Mouse (Mus musculus) left cerebral cortex, postnatal 25 days (tissue): ENCODE measurements around the gene Tubgcp2. TPM values are rescaled to one million over a fixed set of nuclear protein-coding genes. Genes with fewer than 3 reads are reported as not detected.

Source experiments
- DNase-seq, 2 experiments: peaks; one replicate each; pipeline ENCODE4 v3.0.0; 2022; ENCODE audit warnings: low spot score in 2 of 2, mixed read lengths in 1 of 2
- intact Hi-C: fragments of 180-260 bp; cut with DNase I; formaldehyde crosslinking; loops from one replicate; pipeline ENCODE4 v1.15.1; 2025
- microRNA-seq, 2 experiments: library from miRNA; unstranded; fragments of <30 nt; microRNA quantifications; one replicate each; pipeline ENCODE4 v1.2.0; 2022
- total RNA-seq, 2 experiments: library from RNA; stranded (reverse); gene quantifications; 2 replicates each; pipeline ENCODE4 v1.2.3; 2021

Tubgcp2 gene
- total RNA-seq, 2 experiments from 2014 or later: 32.8 to 35.3 TPM

- intact Hi-C loops: no loop called here
- DNase-seq: no peak
Observed at GRCm38 (mm10) chr7:139957958-139958357, 78.5 kb downstream of the Tubgcp2 start.

GRCm38 (mm10) chr7:139957437-139957836 is 79.0 kb downstream of the Tubgcp2 start:
- no peak for DNase-seq
- intact Hi-C loops: no loop called here

GRCm38 (mm10) chr7:139956658-139957057 is 79.8 kb downstream of the Tubgcp2 start:
- intact Hi-C loops: no loop called here
- no peak for DNase-seq

GRCm38 (mm10) chr7:139955505-139955904 is 81.0 kb downstream of the Tubgcp2 start:
- no peak for DNase-seq
- intact Hi-C loops: no loop called here

GRCm38 (mm10) chr7:139951991-139952633 is 84.4 kb downstream of the Tubgcp2 start:
- intact Hi-C loops: no loop called here
- DNase-seq: no peak

- intact Hi-C loops: no loop called here
- DNase-seq: no peak
Observed at GRCm38 (mm10) chr7:139951079-139951478, 85.4 kb downstream of the Tubgcp2 start.

GRCm38 (mm10) chr7:139950283-139950971 is 86.0 kb downstream of the Tubgcp2 start:
- intact Hi-C loops: no loop called here
- DNase-seq: no peak

GRCm38 (mm10) chr7:139949893-139950282 is 86.6 kb downstream of the Tubgcp2 start:
- intact Hi-C loops: no loop called here

GRCm38 (mm10) chr7:139946032-139946431 is 90.4 kb downstream of the Tubgcp2 start:
- intact Hi-C loops: no loop called here
- DNase-seq: no peak

More at GRCm38 (mm10) chr7:139949893-139950282, 86.6 kb downstream of the Tubgcp2 start:
- DNase-seq: no peak

Small RNAs within 50 kb of the gene (microRNA-seq; reads per million reads assigned to microRNA genes)
- gene Mir202 (1.5 to 2.0 reads per million in 2 experiments), gene Mir7062 (1.7 reads per million in 2 experiments), gene mmu-mir-7686 (0 reads per million in 2 experiments)

Other genes with a start within 250 kb of the Tubgcp2 start
- 10 to 100 TPM; 52.6 to 71.6 TPM for gene Adgra1, start 202.5 kb downstream of the Tubgcp2 start, total RNA-seq
- 10 to 100 TPM; 54.4 to 58.6 TPM for gene Kndc1, start 142.0 kb downstream of the Tubgcp2 start, total RNA-seq
- not detected for gene Utf1, start 92.9 kb downstream of the Tubgcp2 start, total RNA-seq
- gene 6430531B16Rik, start 57.9 kb downstream of the Tubgcp2 start, total RNA-seq: 1 to 10 TPM in 1 of 2 experiments, under 1 TPM in 1; 0.96 to 1.1 TPM
- 1 to 10 TPM; 2.6 to 2.7 TPM for gene Adam8, start 44.1 kb downstream of the Tubgcp2 start, total RNA-seq
- gene Zfp511, start 278 bp downstream of the Tubgcp2 start, total RNA-seq: 10 to 100 TPM; 26.5 to 27.5 TPM
- gene Msx3, start 12.4 kb upstream of the Tubgcp2 start, total RNA-seq: under 1 TPM in 1 of 2 experiments, not detected in 1; 0.23 TPM
- gene Caly, start 45.9 kb upstream of the Tubgcp2 start, total RNA-seq: 100 to 1,000 TPM; 184 to 195 TPM
- gene Prap1, start 56.7 kb upstream of the Tubgcp2 start, total RNA-seq: not detected
- gene Fuom, start 65.8 kb upstream of the Tubgcp2 start, total RNA-seq: 10 to 100 TPM; 56.2 to 56.3 TPM
- gene Paox, start 79.1 kb upstream of the Tubgcp2 start, total RNA-seq: 1 to 10 TPM; 5.2 to 5.3 TPM
- 10 to 100 TPM; 46.1 to 49.0 TPM for gene Echs1, start 79.8 kb upstream of the Tubgcp2 start, total RNA-seq
- 10 to 100 TPM; 22.4 TPM for gene Mtg1, start 100.9 kb upstream of the Tubgcp2 start, total RNA-seq
- 100 to 1,000 TPM; 160 to 172 TPM for gene Sprn, start 118.2 kb upstream of the Tubgcp2 start, total RNA-seq
- gene Olfr522, start 128.1 kb upstream of the Tubgcp2 start, total RNA-seq: not detected
- not detected for gene Olfr523, start 136.5 kb upstream of the Tubgcp2 start, total RNA-seq
- not detected for gene Olfr524, start 169.3 kb upstream of the Tubgcp2 start, total RNA-seq
- gene Cd163l1, start 181.6 kb upstream of the Tubgcp2 start, total RNA-seq: not detected
- gene 5830411N06Rik, start 210.6 kb upstream of the Tubgcp2 start, total RNA-seq: under 1 TPM in 1 of 2 experiments, not detected in 1; 0.16 TPM